7 mouse cellular contexts compared by ENCODE assay signal in the genomic region with DNA sequence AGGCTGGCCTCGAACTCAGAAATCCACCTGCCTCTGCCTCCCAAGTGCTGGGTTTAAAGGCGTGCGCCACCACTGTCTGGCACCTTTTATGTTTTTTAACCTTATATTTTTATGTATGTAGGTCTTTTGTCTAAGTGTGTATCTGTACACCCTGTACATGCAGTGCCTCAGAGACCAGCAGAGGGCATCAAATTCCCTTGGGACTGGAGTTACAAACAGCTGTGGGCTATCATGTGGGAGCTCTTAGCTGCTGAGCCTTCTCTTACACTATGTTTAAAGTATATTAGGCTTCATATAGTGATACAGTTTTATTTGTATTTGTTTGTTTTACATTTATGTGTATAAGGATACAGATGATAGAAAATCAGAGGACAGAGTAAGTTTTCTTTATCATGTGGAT. TPM values are rescaled to one million over a fixed set of nuclear protein-coding genes. Genes with fewer than 3 reads are reported as not detected.
DNase-seq lines count a peak whose midpoint lies in the region; ATAC-seq and TF ChIP-seq lines count a peak whose summit lies in the region.

No protein-coding gene starts in this region.

- no peak overlapping the region for H3K4me3 ChIP-seq in hindbrain, postnatal 0 days (ENCODE audit: low read length)
- no peak overlapping the region for H3K4me3 ChIP-seq in hindbrain, embryonic 10.5 days
- H3K4me3 ChIP-seq in CH12.LX (replicated peaks in 1 of 3; ENCODE audit: low read depth in 2 of 3, low read length in 2 of 3, poor library complexity in 1 of 3) = no peak overlapping the region
- H3K4me3 ChIP-seq in lung, embryonic 16.5 days (ENCODE audit: low read length) = no peak overlapping the region

- DNase-seq in hindbrain, postnatal 0 days (ENCODE audit: low spot score) = peak; percentile 73
- DNase-seq in hindbrain, embryonic 10.5 days (ENCODE audit: low spot score) = no peak
- peak; percentile 76 for DNase-seq in CH12.LX (ENCODE audit: extremely low read depth)
- DNase-seq in R1 (ENCODE audit: low read depth, low spot score) = peak; percentile 65
- DNase-seq in right cerebral cortex, postnatal 25 days = no peak
- no peak for DNase-seq in right cerebral cortex, adult 18-20 months

- 98% methylated on average over 3 of the region's 3 CpGs for WGBS in hindbrain, postnatal 0 days
- WGBS in hindbrain, embryonic 10.5 days = 91% methylated on average over 3 of the region's 3 CpGs
- WGBS in lung, embryonic 16.5 days = 92% methylated on average over 3 of the region's 3 CpGs

- in situ Hi-C loops in CH12.LX (cut with MboI; ENCODE audit: low pct_ligation_motif_present, low pct_unique_long_range_greater_than_20kb, low sequenced_read_pairs) = no loop called here

- peaks cover 55% of the 10 kb centered on the region for H3K36me3 ChIP-seq in hindbrain, postnatal 0 days (ENCODE audit: insufficient read depth, low read length)
- H3K36me3 ChIP-seq in hindbrain, embryonic 10.5 days = peaks cover 98% of the 10 kb centered on the region
- H3K36me3 ChIP-seq in CH12.LX (replicated peaks in 1 of 2; ENCODE audit: control insufficient read depth in 1 of 2, insufficient read depth in 1 of 2, low read length in 1 of 2) = peaks cover 53 to 92% of the 10 kb centered on the region in 2 experiments
- H3K36me3 ChIP-seq in lung, embryonic 16.5 days (ENCODE audit: control insufficient read depth, insufficient read depth, low read length) = peaks cover 52% of the 10 kb centered on the region

- TF ChIP-seq RAD21 in CH12.LX (IDR thresholded peaks at IDR 0.05; ENCODE audit: low read depth, low read length) = peak; percentile 4

- TF ChIP-seq EP300 in CH12.LX (IDR thresholded peaks at IDR 0.05; ENCODE audit: low read length) = no peak

- H3K4me1 ChIP-seq in hindbrain, postnatal 0 days (ENCODE audit: insufficient read depth, low read length) = no peaks in the 10 kb centered on the region
- no peaks in the 10 kb centered on the region for H3K4me1 ChIP-seq in hindbrain, embryonic 10.5 days (replicated peaks)
- H3K4me1 ChIP-seq in CH12.LX (ENCODE audit: control insufficient read depth in 1 of 2, insufficient read depth in 2 of 2) = peaks cover 0 to 5% of the 10 kb centered on the region in 2 experiments; a peak in 2 of 4 replicates
- no peaks in the 10 kb centered on the region for H3K4me1 ChIP-seq in lung, embryonic 16.5 days (replicated peaks; ENCODE audit: control insufficient read depth, insufficient read depth, low read length)

- dilution Hi-C loops in CH12.LX (cut with MboI; ENCODE audit: extremely low pct_ligation_motif_present, extremely low pct_unique_long_range_greater_than_20kb, low sequenced_read_pairs) = no loop called here

- 0 out of 2 replicates have a peak, but pooled peaks have one; percentile 40 for ATAC-seq in hindbrain, postnatal 0 days
- ATAC-seq in lung, embryonic 16.5 days (ENCODE audit: low read depth) = peak; percentile 84; the same call in 1 of the 2 replicates

- H3K9ac ChIP-seq in hindbrain, postnatal 0 days (replicated peaks; ENCODE audit: low read length) = no peak overlapping the region
- H3K9ac ChIP-seq in CH12.LX (ENCODE audit: insufficient read depth, low read depth) = no peak overlapping the region
- no peak overlapping the region for H3K9ac ChIP-seq in lung, embryonic 16.5 days (ENCODE audit: low read length)

- TF ChIP-seq CTCF in hindbrain, postnatal 0 days (IDR thresholded peaks at IDR 0.05; ENCODE audit: low read depth) = peak; percentile 58
- peak; percentile 42 to 87; a peak in 3 of 4 replicates for TF ChIP-seq CTCF in CH12.LX (conservative IDR thresholded peaks at IDR 0.05 in 1 of 2, IDR thresholded peaks at IDR 0.05 in 1 of 2; ENCODE audit: low read depth in 2 of 2, low read length in 2 of 2)

- no peaks in the 10 kb centered on the region for H3K9me3 ChIP-seq in hindbrain, postnatal 0 days (ENCODE audit: low read length)
- H3K9me3 ChIP-seq in hindbrain, embryonic 10.5 days = no peaks in the 10 kb centered on the region
- no peaks in the 10 kb centered on the region for H3K9me3 ChIP-seq in CH12.LX (replicated peaks; ENCODE audit: low read length)
- no peaks in the 10 kb centered on the region for H3K9me3 ChIP-seq in lung, embryonic 16.5 days (ENCODE audit: control insufficient read depth, low read length)

- no peaks in the 10 kb centered on the region for H3K79me2 ChIP-seq in CH12.LX (replicated peaks; ENCODE audit: control insufficient read depth, extremely low read depth, insufficient read depth, poor library complexity, severe bottlenecking)

- no peak overlapping the region for H3K4me2 ChIP-seq in hindbrain, postnatal 0 days (ENCODE audit: low read depth, low read length)
- no peak overlapping the region for H3K4me2 ChIP-seq in CH12.LX (ENCODE audit: insufficient read depth, low read depth, poor library complexity, severe bottlenecking)
- H3K4me2 ChIP-seq in lung, embryonic 16.5 days (ENCODE audit: low read depth, low read length) = no peak overlapping the region

- no peak overlapping the region for H3K27ac ChIP-seq in hindbrain, postnatal 0 days
- H3K27ac ChIP-seq in hindbrain, embryonic 10.5 days = no peak overlapping the region
- H3K27ac ChIP-seq in CH12.LX (ENCODE audit: insufficient read depth, low read depth) = no peak overlapping the region
- no peak overlapping the region for H3K27ac ChIP-seq in lung, embryonic 16.5 days (ENCODE audit: low read length)

- no peaks in the 10 kb centered on the region for H3K27me3 ChIP-seq in hindbrain, postnatal 0 days (ENCODE audit: insufficient read depth, low read length)
- no peaks in the 10 kb centered on the region for H3K27me3 ChIP-seq in hindbrain, embryonic 10.5 days (ENCODE audit: insufficient read depth, poor library complexity, severe bottlenecking)
- no peaks in the 10 kb centered on the region for H3K27me3 ChIP-seq in CH12.LX (replicated peaks)
- no peaks in the 10 kb centered on the region for H3K27me3 ChIP-seq in lung, embryonic 16.5 days (ENCODE audit: control insufficient read depth, insufficient read depth, low read depth, low read length)

- TF ChIP-seq POLR2A in CH12.LX (IDR thresholded peaks at IDR 0.05; ENCODE audit: low read depth, low read length) = peak; percentile 32; the same call in 1 of the 2 replicates

TF ChIP-seq in CH12.LX, 34 proteins besides CTCF, POLR2A, EP300 and RAD21 (continues in another document):
- peak; percentile 88 for TF ChIP-seq KAT2A (IDR thresholded peaks at IDR 0.05; ENCODE audit: insufficient replicate concordance, low read length)
- no peak for TF ChIP-seq MXI1 (IDR thresholded peaks at IDR 0.05; ENCODE audit: low read depth, low read length)
- TF ChIP-seq MAFK (IDR thresholded peaks at IDR 0.05; ENCODE audit: insufficient replicate concordance, low read length) = no peak
- TF ChIP-seq ZNF384 (IDR thresholded peaks at IDR 0.05; ENCODE audit: low read depth, low read length) = no peak; the same call in 1 of the 2 replicates
- TF ChIP-seq ELF1 (IDR thresholded peaks at IDR 0.05; ENCODE audit: low read depth, low read length) = no peak
- TF ChIP-seq MEF2A (IDR thresholded peaks at IDR 0.05; ENCODE audit: borderline replicate concordance, low read depth, low read length) = no peak
- no peak for TF ChIP-seq ZKSCAN1 (IDR thresholded peaks at IDR 0.05; ENCODE audit: borderline replicate concordance, low read depth, low read length)
- TF ChIP-seq GABPA (IDR thresholded peaks at IDR 0.05; ENCODE audit: insufficient replicate concordance, low read depth, low read length) = no peak
- TF ChIP-seq SMC3 (IDR thresholded peaks at IDR 0.05; ENCODE audit: low read depth, low read length) = peak; percentile 53
- no peak for TF ChIP-seq ZC3H11A (IDR thresholded peaks at IDR 0.05; ENCODE audit: low read depth, low read length)
- TF ChIP-seq ZMIZ1 (IDR thresholded peaks at IDR 0.05; ENCODE audit: low read depth, low read length) = no peak
- TF ChIP-seq PAX5 (IDR thresholded peaks at IDR 0.05; ENCODE audit: low read length) = no peak
- TF ChIP-seq TCF12 (IDR thresholded peaks at IDR 0.05; ENCODE audit: low read depth, low read length) = peak; percentile 33; the same call in 1 of the 2 replicates
- TF ChIP-seq TBP (conservative IDR thresholded peaks at IDR 0.05; ENCODE audit: low read depth, low read length) = no peak
- no peak for TF ChIP-seq JUND (conservative IDR thresholded peaks at IDR 0.05; ENCODE audit: low read depth, low read length)
- no peak for TF ChIP-seq MAZ (IDR thresholded peaks at IDR 0.05; ENCODE audit: low read depth, low read length)
- TF ChIP-seq IRF4 (IDR thresholded peaks at IDR 0.05; ENCODE audit: low read depth, low read length) = 0 out of 2 replicates have a peak, but pooled peaks have one; percentile 47
- no peak; the same call in 1 of the 2 replicates for TF ChIP-seq SIN3A (IDR thresholded peaks at IDR 0.05; ENCODE audit: low read length)
- no peak for TF ChIP-seq RCOR1 (conservative IDR thresholded peaks at IDR 0.05; ENCODE audit: low read depth, low read length)
- no peak for TF ChIP-seq MAX (IDR thresholded peaks at IDR 0.05; ENCODE audit: low read length)
- no peak for TF ChIP-seq CHD1 (IDR thresholded peaks at IDR 0.05; ENCODE audit: low read depth, low read length)
- peak; percentile 65; the same call in 1 of the 2 replicates for TF ChIP-seq MYC (IDR thresholded peaks at IDR 0.05; ENCODE audit: low read depth, low read length)
- no peak for TF ChIP-seq NELFE (IDR thresholded peaks at IDR 0.05; ENCODE audit: low read depth, low read length)
- no peak for TF ChIP-seq BHLHE40 (IDR thresholded peaks at IDR 0.05; ENCODE audit: low read depth, low read length)
- no peak for TF ChIP-seq NRF1 (IDR thresholded peaks at IDR 0.05; ENCODE audit: low read depth, low read length)

RNA-seq across cellular contexts. Expression of a gene that starts 45.6 kb away (rescaled TPM):
- 12.4 and 16.3 TPM in 2 replicates for total RNA-seq in hindbrain, postnatal 0 days (2014; rRNA removed)
- polyA plus RNA-seq in hindbrain, postnatal 0 days (2015; fragmentation: Nextera tagmentation; extraction: Ambion mirVana) = 5.2 and 5.3 TPM in 2 replicates
- polyA plus RNA-seq in hindbrain, embryonic 10.5 days (2016; fragmentation: Nextera tagmentation; extraction: Ambion mirVana) = 1.2 TPM in 2 replicates
- total RNA-seq in CH12.LX (2012; rRNA removed) = 0.04 and 0.08 TPM in 2 replicates
- total RNA-seq in CH12.LX (2014; rRNA removed) = not detected in 2 replicates
- 0.15 and 0.20 TPM in 2 replicates for polyA plus RNA-seq in CH12.LX (2012; ENCODE audit: insufficient read length, low read depth)
- polyA plus RNA-seq in lung, embryonic 16.5 days (2015; fragmentation: Nextera tagmentation; extraction: Ambion mirVana) = 0.46 and 0.55 TPM in 2 replicates

RNA-seq across cellular contexts. Expression of a gene that starts 54.7 kb away (rescaled TPM):
- total RNA-seq in hindbrain, postnatal 0 days (2014; rRNA removed) = 43.6 and 48.6 TPM in 2 replicates
- polyA plus RNA-seq in hindbrain, postnatal 0 days (2015; fragmentation: Nextera tagmentation; extraction: Ambion mirVana) = 11.1 and 11.4 TPM in 2 replicates
- polyA plus RNA-seq in hindbrain, embryonic 10.5 days (2016; fragmentation: Nextera tagmentation; extraction: Ambion mirVana) = 35.9 and 39.7 TPM in 2 replicates
- total RNA-seq in CH12.LX (2012; rRNA removed) = 33.2 and 33.5 TPM in 2 replicates
- 23.6 and 24.0 TPM in 2 replicates for total RNA-seq in CH12.LX (2014; rRNA removed)
- 37.1 and 42.6 TPM in 2 replicates for polyA plus RNA-seq in CH12.LX (2012; ENCODE audit: insufficient read length, low read depth)
- 29.7 and 31.4 TPM in 2 replicates for polyA plus RNA-seq in lung, embryonic 16.5 days (2015; fragmentation: Nextera tagmentation; extraction: Ambion mirVana)

Comparison
In these comparisons a context has a peak if more than half of its experiments do, and no peak if none do; other contexts are left out.
1. DNase-seq: peak in hindbrain, postnatal 0 days (single experiment), CH12.LX (single experiment) and R1 (single experiment); none in hindbrain, embryonic 10.5 days (single experiment), right cerebral cortex, postnatal 25 days (single experiment) and right cerebral cortex, adult 18-20 months (single experiment).